Mouse (Mus musculus) hindbrain, embryonic 15.5 days (tissue): ENCODE data around the gene Rmdn3. TPM values are rescaled to one million over a fixed set of nuclear protein-coding genes. Genes with fewer than 3 reads are reported as not detected.

Experiments used
- ATAC-seq: fragments of 200-750 bp; cut with Nextera tagmentation; 2 replicates; pipeline ENCODE4 v1.8.0; 2017; ENCODE audit warnings: low read depth, moderate number of reproducible peaks, moderate TSS enrichment; ENCODE audit not compliant: low FRiP score
- H3K27ac ChIP-seq: fragments of 300-500 bp; sonication (generic); replicated peaks from 2 replicates; pipeline ENCODE4 v1.5.1; 2015; ENCODE audit warnings: mild to moderate bottlenecking, inconsistent platforms
- H3K27me3 ChIP-seq: fragments of 300-500 bp; sonication (generic); 2 replicates; pipeline ENCODE4 v1.6.1; 2015; ENCODE audit warnings: control low read depth, inconsistent platforms
- H3K36me3 ChIP-seq: fragments of 300-500 bp; sonication (generic); 2 replicates; pipeline ENCODE4 v1.6.1; 2015; ENCODE audit warnings: control low read depth, inconsistent platforms
- H3K4me1 ChIP-seq: fragments of 300-500 bp; sonication (generic); replicated peaks from 2 replicates; pipeline ENCODE4 v1.6.1; 2015; ENCODE audit warnings: control low read depth, inconsistent platforms
- H3K4me2 ChIP-seq: fragments of 300-500 bp; sonication (generic); 2 replicates; pipeline ENCODE4 v1.6.1; 2015; ENCODE audit warnings: moderate library complexity, mild to moderate bottlenecking, inconsistent platforms
- H3K4me3 ChIP-seq: fragments of 300-500 bp; sonication (generic); 2 replicates; pipeline ENCODE4 v1.5.1; 2015; ENCODE audit warnings: mild to moderate bottlenecking, inconsistent platforms
- H3K9ac ChIP-seq: fragments of 300-500 bp; sonication (generic); 2 replicates; pipeline ENCODE4 v1.6.1; 2015; ENCODE audit warnings: inconsistent platforms
- H3K9me3 ChIP-seq: fragments of 300-500 bp; sonication (generic); 2 replicates; pipeline ENCODE4 v1.6.1; 2016; ENCODE audit warnings: control low read depth, inconsistent platforms
- WGBS: fragments of 180-500 bp; shearing (Covaris S2); methylation state at CpG from one replicate; pipeline ENCODE4 v1.1.7; 2015; 5-methylcytosine and 5-hydroxymethylcytosine counted together
- polyA plus RNA-seq: library from polyadenylated mRNA; unstranded; fragments of >200 nt; fragmentation: Nextera tagmentation; extraction: Ambion mirVana; gene quantifications from 2 replicates; pipeline ENCODE4 v1.2.1, GENCODE M21; 2015

Rmdn3 gene
- polyA plus RNA-seq, 1 experiment from 2014 or later, result 45.2 TPM

GRCm38 (mm10) chr2:119136346-119136898, 20.4 kb downstream of the Rmdn3 start:
- no peak overlapping the region for H3K4me2 ChIP-seq
- H3K4me3 ChIP-seq, result no peak overlapping the region
- H3K27me3 ChIP-seq, result no peaks in the 10 kb centered on the region
- ATAC-seq, result no peak
- H3K36me3 ChIP-seq, result peaks cover 54% of the 10 kb centered on the region
- H3K9ac ChIP-seq, result no peak overlapping the region
- 87% methylated on average over 5 of the region's 5 CpGs for WGBS
- H3K27ac ChIP-seq, result no peak overlapping the region
- H3K4me1 ChIP-seq, result no peaks in the 10 kb centered on the region
- H3K9me3 ChIP-seq, result no peaks in the 10 kb centered on the region

GRCm38 (mm10) chr2:119113121-119113925, 43.5 kb downstream of the Rmdn3 start:
- ATAC-seq, result 0 out of 2 replicates have a peak, but pooled peaks have one; percentile 4
- peak overlapping the region; percentile 70; the same call in 1 of the 2 replicates for H3K9ac ChIP-seq
- no peaks in the 10 kb centered on the region for H3K27me3 ChIP-seq
- no peak overlapping the region for H3K27ac ChIP-seq
- WGBS, result 14% methylated on average over 20 of the region's 20 CpGs
- peaks cover 13% of the 10 kb centered on the region for H3K4me1 ChIP-seq
- no peaks in the 10 kb centered on the region for H3K9me3 ChIP-seq
- H3K36me3 ChIP-seq, result no peaks in the 10 kb centered on the region
- H3K4me3 ChIP-seq, result peak overlapping the region; percentile 61
- peak overlapping the region; percentile 99 for H3K4me2 ChIP-seq

GRCm38 (mm10) chr2:119112438-119113112, 44.3 kb downstream of the Rmdn3 start, which contains the start of gene Rad51:
Gene Rad51, plus strand, starts transcription at chr2:119112793.
- Histone ChIP-seq H3K9me3 (no peaks in the 10 kb centered on the region), H3K27ac (peak within 1 kb of the TSS; percentile 88), H3K4me3 (peak within 1 kb of the TSS; percentile 61), H3K9ac (peak within 1 kb of the TSS; percentile 70), H3K27me3 (no peaks in the 10 kb centered on the region), H3K36me3 (no peaks in the 10 kb centered on the region), H3K4me2 (peak within 1 kb of the TSS; percentile 99), H3K4me1 (peaks cover 13% of the 10 kb centered on the region)
- WGBS, result under 1% methylated on average over 51 of the region's 51 CpGs
- peak; percentile 95 for ATAC-seq

DNA sequence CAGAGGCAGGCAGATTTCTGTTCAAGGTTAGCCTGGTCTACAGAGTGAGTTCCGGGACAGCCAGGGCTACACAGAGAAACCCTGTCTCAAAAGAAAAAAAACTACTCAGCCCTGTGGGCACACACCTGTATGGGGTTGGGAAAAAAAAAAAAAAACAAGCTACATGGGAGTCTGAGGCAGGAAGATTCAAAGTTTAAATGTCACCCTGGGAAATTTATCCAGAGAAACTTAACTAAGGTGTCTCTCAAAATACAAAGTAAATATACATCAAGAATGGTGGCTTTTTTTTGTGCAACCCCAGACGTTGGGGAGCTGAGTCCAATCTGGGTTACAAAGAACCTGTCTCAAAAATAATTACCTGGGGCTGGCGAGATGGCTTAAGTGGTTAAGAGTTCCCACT, 45.8 kb downstream of the Rmdn3 start:
- H3K4me1 ChIP-seq, result peaks cover 13% of the 10 kb centered on the region
- H3K4me2 ChIP-seq, result no peak overlapping the region
- ATAC-seq, result no peak
- H3K36me3 ChIP-seq, result no peaks in the 10 kb centered on the region
- H3K27me3 ChIP-seq, result no peaks in the 10 kb centered on the region
- H3K9ac ChIP-seq, result no peak overlapping the region
- H3K27ac ChIP-seq, result no peak overlapping the region
- no peak overlapping the region for H3K4me3 ChIP-seq
- 92% methylated on average over 3 of the region's 3 CpGs for WGBS
- no peaks in the 10 kb centered on the region for H3K9me3 ChIP-seq

GRCm38 (mm10) chr2:119108554-119108953, 48.3 kb downstream of the Rmdn3 start:
- Histone ChIP-seq H3K4me2 (no peak overlapping the region), H3K9ac (no peak overlapping the region), H3K4me1 (peaks cover 13% of the 10 kb centered on the region), H3K27me3 (no peaks in the 10 kb centered on the region), H3K9me3 (no peaks in the 10 kb centered on the region), H3K36me3 (no peaks in the 10 kb centered on the region), H3K4me3 (no peak overlapping the region), H3K27ac (no peak overlapping the region)
- WGBS, result 73% methylated on average over 4 of the region's 4 CpGs
- no peak for ATAC-seq

- Histone ChIP-seq H3K27ac (no peak overlapping the region), H3K4me1 (peaks cover 1% of the 10 kb centered on the region; the same call in 1 of the 2 replicates), H3K4me2 (no peak overlapping the region), H3K27me3 (no peaks in the 10 kb centered on the region), H3K36me3 (no peaks in the 10 kb centered on the region), H3K4me3 (no peak overlapping the region), H3K9ac (no peak overlapping the region), H3K9me3 (no peaks in the 10 kb centered on the region)
- 85% methylated on average over 5 of the region's 5 CpGs for WGBS
- ATAC-seq, result no peak
These were observed 50.3 kb downstream of the Rmdn3 start for GRCm38 (mm10) chr2:119106583-119106982.

GRCm38 (mm10) chr2:119101552-119101951, 55.3 kb downstream of the Rmdn3 start:
- Histone ChIP-seq H3K36me3 (no peaks in the 10 kb centered on the region), H3K9me3 (no peaks in the 10 kb centered on the region), H3K27me3 (no peaks in the 10 kb centered on the region), H3K4me1 (no peaks in the 10 kb centered on the region), H3K4me3 (no peak overlapping the region), H3K27ac (no peak overlapping the region), H3K9ac (no peak overlapping the region), H3K4me2 (no peak overlapping the region)
- ATAC-seq, result no peak

Other genes with a start within 250 kb of the Rmdn3 start
- 6.2 and 6.9 TPM in 2 replicates for gene Chst14, start 230.5 kb downstream of the Rmdn3 start, polyA plus RNA-seq
- 37.0 and 39.0 TPM in 2 replicates for gene Ccdc32, start 127.6 kb downstream of the Rmdn3 start, polyA plus RNA-seq
- gene Rpusd2, start 122.2 kb downstream of the Rmdn3 start, polyA plus RNA-seq, result 3.7 and 4.8 TPM in 2 replicates
- gene Knl1, start 109.9 kb downstream of the Rmdn3 start, polyA plus RNA-seq, result 10.3 and 11.8 TPM in 2 replicates
- gene Rad51, start 44.2 kb downstream of the Rmdn3 start, polyA plus RNA-seq, result 11.7 and 12.7 TPM in 2 replicates
- 9.4 and 10.0 TPM in 2 replicates for gene Gchfr, start 10.7 kb upstream of the Rmdn3 start, polyA plus RNA-seq
- gene Gm14137, start 17.5 kb upstream of the Rmdn3 start, polyA plus RNA-seq, result 0.83 and 0.97 TPM in 2 replicates
- gene Zfyve19, start 51.6 kb upstream of the Rmdn3 start, polyA plus RNA-seq, result 58.9 and 68.5 TPM in 2 replicates
- gene Dnajc17, start 51.8 kb upstream of the Rmdn3 start, polyA plus RNA-seq, result 22.6 and 24.8 TPM in 2 replicates
- gene Ppp1r14d, start 72.9 kb upstream of the Rmdn3 start, polyA plus RNA-seq, result not detected in 2 replicates
- 0.96 and 0.99 TPM in 2 replicates for gene Spint1, start 80.3 kb upstream of the Rmdn3 start, polyA plus RNA-seq
- 44.2 and 45.5 TPM in 2 replicates for gene Rhov, start 114.2 kb upstream of the Rmdn3 start, polyA plus RNA-seq
- gene Vps18, start 131.7 kb upstream of the Rmdn3 start, polyA plus RNA-seq, result 27.3 and 30.2 TPM in 2 replicates
- gene Dll4, start 168.8 kb upstream of the Rmdn3 start, polyA plus RNA-seq, result 5.0 and 5.1 TPM in 2 replicates
- gene Chac1, start 194.2 kb upstream of the Rmdn3 start, polyA plus RNA-seq, result 10.7 and 11.6 TPM in 2 replicates